Mouse (Mus musculus) cerebellum, adult 11-12 months (tissue): Measurements from ENCODE around the gene Ptprs.

Experiments
- DNase-seq: peaks from one replicate; pipeline ENCODE4 v3.0.0; 2022

Ptprs gene

GRCm38 (mm10) chr17:56418304-56418703, 58.0 kb downstream of the Ptprs start:
- DNase-seq: peak; percentile 28

- no peak for DNase-seq
Observed at GRCm38 (mm10) chr17:56414785-56415184, 61.5 kb downstream of the Ptprs start.

- peak; percentile 87 for DNase-seq
Observed at GRCm38 (mm10) chr17:56413113-56413512, 63.2 kb downstream of the Ptprs start.

- DNase-seq: no peak
Observed at GRCm38 (mm10) chr17:56411437-56411836, 64.8 kb downstream of the Ptprs start.

- DNase-seq: no peak
Observed at GRCm38 (mm10) chr17:56409759-56410158, 66.5 kb downstream of the Ptprs start.

GRCm38 (mm10) chr17:56408965-56409625, 67.2 kb downstream of the Ptprs start:
- DNase-seq: no peak

GRCm38 (mm10) chr17:56407379-56407778, 68.9 kb downstream of the Ptprs start:
- DNase-seq: no peak

- DNase-seq: no peak
Observed at GRCm38 (mm10) chr17:56406878-56407277, 69.4 kb downstream of the Ptprs start.

- no peak for DNase-seq
Observed at GRCm38 (mm10) chr17:56405856-56406840, 70.1 kb downstream of the Ptprs start.

GRCm38 (mm10) chr17:56405341-56405740, 70.9 kb downstream of the Ptprs start:
- DNase-seq: no peak

GRCm38 (mm10) chr17:56401051-56401521, 75.2 kb downstream of the Ptprs start:
- peak; percentile 79 for DNase-seq

GRCm38 (mm10) chr17:56400221-56400620, 76.1 kb downstream of the Ptprs start:
- no peak for DNase-seq

GRCm38 (mm10) chr17:56396051-56396450, 80.2 kb downstream of the Ptprs start:
- no peak for DNase-seq

GRCm38 (mm10) chr17:56393889-56394288, 82.4 kb downstream of the Ptprs start:
- DNase-seq: no peak

GRCm38 (mm10) chr17:56393238-56393637, 83.0 kb downstream of the Ptprs start:
- no peak for DNase-seq

- DNase-seq: peak; percentile 82
Observed at GRCm38 (mm10) chr17:56387612-56388011, 88.7 kb downstream of the Ptprs start.

GRCm38 (mm10) chr17:56384903-56385302, 91.4 kb downstream of the Ptprs start:
- DNase-seq: peak; percentile 63

- DNase-seq: no peak
Observed at GRCm38 (mm10) chr17:56382997-56383396, 93.3 kb downstream of the Ptprs start.

GRCm38 (mm10) chr17:56381183-56381582, 95.1 kb downstream of the Ptprs start:
- no peak for DNase-seq

- DNase-seq: peak; percentile 85
Observed at GRCm38 (mm10) chr17:56380286-56380685, 96.0 kb downstream of the Ptprs start.

- no peak for DNase-seq
Observed at GRCm38 (mm10) chr17:56379281-56379834, 96.9 kb downstream of the Ptprs start.

GRCm38 (mm10) chr17:56374851-56375250, 101.4 kb downstream of the Ptprs start:
- no peak for DNase-seq
